In the genomic region with DNA sequence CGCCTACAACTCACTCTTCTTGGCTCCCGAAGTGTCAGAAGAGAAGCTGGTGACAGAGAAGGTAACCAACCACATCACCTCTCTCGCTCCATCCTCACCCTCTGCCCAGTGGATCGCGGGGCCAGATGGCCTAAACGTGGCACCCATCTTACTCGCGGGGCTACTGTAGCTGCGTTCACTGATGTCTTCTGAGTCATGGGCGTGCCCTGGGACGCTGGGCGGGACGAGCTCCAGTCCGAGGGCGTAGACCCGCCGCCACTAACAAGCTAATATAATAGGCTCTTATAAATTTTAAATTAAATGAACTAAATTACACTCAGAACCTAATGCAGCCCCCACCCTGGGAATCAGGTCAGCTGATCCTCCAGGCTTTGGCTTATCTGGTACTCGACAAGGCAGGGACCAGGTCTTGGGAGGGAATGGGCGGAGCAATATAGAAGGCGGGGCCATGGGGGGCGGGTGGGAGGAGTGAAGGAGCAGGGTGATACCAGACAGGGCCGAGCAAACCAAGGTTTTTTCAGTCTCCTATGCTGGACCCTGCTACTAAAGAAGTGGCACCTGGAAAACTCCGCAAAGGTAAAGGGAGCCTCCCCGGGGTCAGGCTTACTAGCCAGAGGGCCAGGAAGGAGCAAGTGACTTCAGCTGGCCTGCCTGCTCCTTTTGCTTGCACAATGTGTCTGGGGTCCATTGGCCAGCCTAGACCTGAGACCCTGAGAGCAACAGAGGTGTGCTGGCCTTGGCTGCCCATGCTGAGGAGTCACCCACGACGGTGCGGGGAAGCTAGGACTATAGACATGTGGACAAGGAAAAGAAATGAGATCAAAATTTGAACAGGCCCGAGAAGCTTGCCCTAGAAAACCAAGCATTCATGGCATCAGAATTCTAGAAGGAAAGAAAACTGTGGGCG, we compare ENCODE assay signal across 8 mouse cellular contexts. TPM values are rescaled to one million over a fixed set of nuclear protein-coding genes. Genes with fewer than 3 reads are reported as not detected.
DNase-seq lines count a peak whose midpoint lies in the region; ATAC-seq and TF ChIP-seq lines count a peak whose summit lies in the region.

No protein-coding gene starts in this region.

- H3K4me3 ChIP-seq in heart, embryonic 11.5 days (ENCODE audit: low read depth, low read length): peak overlapping the region; percentile 30
- peak overlapping the region; percentile 58 to 83 for H3K4me3 ChIP-seq in ES-E14 (ENCODE audit: insufficient read depth in 1 of 2, low read depth in 1 of 2, low read length in 2 of 2, poor library complexity in 1 of 2, severe bottlenecking in 1 of 2)

- no peak overlapping the region for H3K27ac ChIP-seq in heart, embryonic 11.5 days (ENCODE audit: low read depth, low read length)
- H3K27ac ChIP-seq in ES-E14 (ENCODE audit: insufficient read depth, low read depth, low read length, poor library complexity, severe bottlenecking): peak overlapping the region; percentile 17; the same call in 1 of the 2 replicates

- intact Hi-C loops in heart, postnatal 25 days (cut with DNase I): no loop called here

- peak overlapping the region; percentile 63 for H3K4me2 ChIP-seq in heart, embryonic 11.5 days

- no peak for DNase-seq in heart, postnatal 25 days (ENCODE audit: low spot score)
- DNase-seq in ES-E14 (ENCODE audit: low read depth, low spot score): peak; percentile 68
- DNase-seq in layer of hippocampus, postnatal 36 days: no peak
- DNase-seq in layer of hippocampus, adult 9-10 months (ENCODE audit: low spot score): no peak
- DNase-seq in frontal cortex, postnatal 36 days (ENCODE audit: low spot score in 2 of 2): no peak

- in situ Hi-C loops in ES-E14 (cut with MboI; ENCODE audit: low sequenced_read_pairs in 2 of 2, unreplicated experiment in 2 of 2): no loop called here

- no peaks in the 10 kb centered on the region for H3K9me3 ChIP-seq in heart, embryonic 11.5 days (replicated peaks; ENCODE audit: control insufficient read depth, low read length)
- no peaks in the 10 kb centered on the region for H3K9me3 ChIP-seq in ES-E14 (ENCODE audit: control insufficient read depth, insufficient read depth, low read depth, low read length)

- peaks cover 8% of the 10 kb centered on the region for H3K4me1 ChIP-seq in heart, embryonic 11.5 days (ENCODE audit: control insufficient read depth, insufficient read depth, low read length)
- H3K4me1 ChIP-seq in ES-E14 (ENCODE audit: control insufficient read depth in 2 of 2, insufficient read depth in 2 of 2, low read length in 2 of 2, poor library complexity in 1 of 2): peaks cover 3 to 22% of the 10 kb centered on the region in 2 experiments; a peak in 3 of 4 replicates

- H3K9ac ChIP-seq in heart, embryonic 11.5 days (ENCODE audit: low read depth, low read length): no peak overlapping the region
- peak overlapping the region; percentile 58; the same call in 1 of the 2 replicates for H3K9ac ChIP-seq in ES-E14 (ENCODE audit: insufficient read depth, low read depth, low read length, poor library complexity, severe bottlenecking)

- ATAC-seq in heart, embryonic 11.5 days (replicated peaks; ENCODE audit: insufficient number of reproducible peaks, low FRiP score, low TSS enrichment): peak; percentile 60; the same call in 1 of the 2 replicates
- peak; percentile 51 for ATAC-seq in granulocyte monocyte progenitor cell, adult 5-6 weeks (replicated peaks; ENCODE audit: poor library complexity, severe bottlenecking)
- ATAC-seq in megakaryocyte progenitor cell, adult 5-6 weeks (replicated peaks; ENCODE audit: poor library complexity): peak; percentile 71

- H3K36me3 ChIP-seq in heart, embryonic 11.5 days (ENCODE audit: control insufficient read depth, insufficient read depth, low read length): no peaks in the 10 kb centered on the region
- no peaks in the 10 kb centered on the region for H3K36me3 ChIP-seq in ES-E14 (ENCODE audit: control insufficient read depth, insufficient read depth, low read length, poor library complexity, severe bottlenecking)

- peaks cover 50% of the 10 kb centered on the region for H3K27me3 ChIP-seq in heart, embryonic 11.5 days (ENCODE audit: control insufficient read depth, insufficient read depth, low read length)

- 11% methylated on average over 29 of the region's 29 CpGs for WGBS in heart, embryonic 11.5 days (ENCODE audit: insufficient replicate concordance)

TF ChIP-seq in ES-E14, 5 proteins besides CTCF, POLR2A, EP300 and RAD21:
- TF ChIP-seq HCFC1 (IDR thresholded peaks at IDR 0.05; ENCODE audit: borderline replicate concordance, insufficient read depth, low read length) (no peak), ZNF384 (IDR thresholded peaks at IDR 0.05; ENCODE audit: low read depth, low read length) (no peak), ZC3H11A (IDR thresholded peaks at IDR 0.05; ENCODE audit: borderline replicate concordance, low read depth, low read length) (no peak), CHD2 (IDR thresholded peaks at IDR 0.05; ENCODE audit: low read depth, low read length) (no peak), MAFK (IDR thresholded peaks at IDR 0.05; ENCODE audit: insufficient read depth, low read depth, low read length) (no peak)
TF ChIP-seq in ES-E14: peak in this region for 0.

RNA-seq across cellular contexts. Expression of a gene that starts 19.9 kb away (rescaled TPM):
- 0.03 TPM in 1 of 2 replicates, not detected in the other for polyA plus RNA-seq in heart, embryonic 11.5 days (2014; fragmentation: Nextera tagmentation; extraction: Ambion mirVana)
- not detected for total RNA-seq in heart, postnatal 25 days (2021)
- 2.3 and 5.3 TPM in 2 replicates for total RNA-seq in ES-E14 (2012; rRNA removed)
- total RNA-seq in granulocyte monocyte progenitor cell, adult 5-6 weeks (2014; fragmentation: Nextera tagmentation): not detected in 2 replicates
- not detected in 2 replicates for total RNA-seq in granulocyte monocyte progenitor cell, adult 5-6 weeks (2017)
- total RNA-seq in megakaryocyte progenitor cell, adult 5-6 weeks (2015): not detected in 2 replicates
- not detected in 2 replicates for total RNA-seq in megakaryocyte progenitor cell, adult 5-6 weeks (2017)
- total RNA-seq in layer of hippocampus, postnatal 36 days (2021): 10 to 100 TPM; 87.3 to 88.1 TPM

RNA-seq across cellular contexts. Expression of a gene that starts 29.2 kb away (rescaled TPM):
- not detected in 2 replicates for polyA plus RNA-seq in heart, embryonic 11.5 days (2014; fragmentation: Nextera tagmentation; extraction: Ambion mirVana)
- total RNA-seq in heart, postnatal 25 days (2021): not detected
- 147 and 174 TPM in 2 replicates for total RNA-seq in ES-E14 (2012; rRNA removed)
- not detected in 2 replicates for total RNA-seq in granulocyte monocyte progenitor cell, adult 5-6 weeks (2014; fragmentation: Nextera tagmentation)
- not detected in 2 replicates for total RNA-seq in granulocyte monocyte progenitor cell, adult 5-6 weeks (2017)
- not detected in 2 replicates for total RNA-seq in megakaryocyte progenitor cell, adult 5-6 weeks (2015)
- not detected in 2 replicates for total RNA-seq in megakaryocyte progenitor cell, adult 5-6 weeks (2017)
- total RNA-seq in layer of hippocampus, postnatal 36 days (2021): not detected

Comparison
In these comparisons a context has a peak if more than half of its experiments do, and no peak if none do; other contexts are left out.
1. RNA of a gene that starts 19.9 kb away (total RNA-seq): 87.3 to 88.1 TPM in layer of hippocampus, postnatal 36 days; 2.3 to 5.3 TPM in ES-E14, not detected in heart, postnatal 25 days, not detected in granulocyte monocyte progenitor cell, adult 5-6 weeks and not detected in megakaryocyte progenitor cell, adult 5-6 weeks; every median in the first group is over 10 times any median in the second.
2. RNA of a gene that starts 29.2 kb away (total RNA-seq): 147 to 174 TPM in ES-E14; not detected in layer of hippocampus, postnatal 36 days, not detected in heart, postnatal 25 days, not detected in granulocyte monocyte progenitor cell, adult 5-6 weeks and not detected in megakaryocyte progenitor cell, adult 5-6 weeks; every median in the first group is over 100 times any median in the second.
3. Peak in every context shown above with its lines, with median percentiles within 50 percentile points of each other: ATAC-seq.